Mouse (Mus musculus): ENCODE measurements around the gene Lcn8.
"Not testable (repeated sequence)": the region's sequence is repeated elsewhere in the genome, so short reads cannot be mapped to it uniquely, and the experiment has no call there.

Gene Lcn8

GRCm38 (mm10) chr2:25664125-25664524 is 11.2 kb downstream of the Lcn8 start:
- no peak for DNase-seq (ENCODE audit: low spot score in 2 of 2)

GRCm38 (mm10) chr2:25666516-25666915 is 13.6 kb downstream of the Lcn8 start:
- DNase-seq (ENCODE audit: low spot score in 2 of 2) = no peak

GRCm38 (mm10) chr2:25676486-25676885 is 23.6 kb downstream of the Lcn8 start, which contains the start of gene Lcn6:
Gene Lcn6, plus strand, starts transcription at chr2:25676786.
- no peak for DNase-seq (ENCODE audit: low spot score in 2 of 2)

- DNase-seq (ENCODE audit: low spot score in 2 of 2) = no peak
These were observed 26.6 kb downstream of the Lcn8 start for GRCm38 (mm10) chr2:25679559-25679958.

GRCm38 (mm10) chr2:25682426-25682825 is 29.5 kb downstream of the Lcn8 start, which contains the start of gene Lcn10:
Gene Lcn10, plus strand, starts transcription at chr2:25682726.
- peak in 1 of 2 experiments; percentile 3 for DNase-seq (ENCODE audit: low spot score in 2 of 2)

GRCm38 (mm10) chr2:25686941-25687340 is 34.0 kb downstream of the Lcn8 start:
- DNase-seq (ENCODE audit: low spot score in 2 of 2) = no peak

- peak in 1 of 2 experiments; percentile 69 for DNase-seq (ENCODE audit: low spot score in 2 of 2)
These were observed 41.7 kb downstream of the Lcn8 start for GRCm38 (mm10) chr2:25694605-25695004.

GRCm38 (mm10) chr2:25696951-25697350 is 44.0 kb downstream of the Lcn8 start:
- DNase-seq (ENCODE audit: low spot score in 2 of 2) = no peak

GRCm38 (mm10) chr2:25698696-25699095 is 45.8 kb downstream of the Lcn8 start:
- no peak for DNase-seq (ENCODE audit: low spot score in 2 of 2)

GRCm38 (mm10) chr2:25699743-25700142 is 46.8 kb downstream of the Lcn8 start, which contains the start of gene Obp2a:
Gene Obp2a, plus strand, starts transcription at chr2:25700043.
- not testable (repeated sequence) for DNase-seq (ENCODE audit: low spot score in 2 of 2)

- DNase-seq (ENCODE audit: low spot score in 2 of 2) = peak in 1 of 2 experiments; percentile 3
These were observed 48.1 kb downstream of the Lcn8 start for GRCm38 (mm10) chr2:25701001-25701400.

GRCm38 (mm10) chr2:25703706-25704105 is 50.8 kb downstream of the Lcn8 start:
- DNase-seq (ENCODE audit: low spot score in 2 of 2) = no peak
